Mouse (Mus musculus): ENCODE measurements at regions not wholly inside any gene's neighbourhood (a gene's known extent, or its start where the extent isn't known, plus 50 kb on each side); places are given as distances from the start of the nearest gene placed in this dataset.

GRCm38 (mm10) chr15:62161061-62161460 lies 1238.2 kb upstream of the A1bg start:
- H3K36me3 ChIP-seq (replicated peaks; ENCODE audit: insufficient read depth, low read length) = no peaks in the 10 kb centered on the region
- DNase-seq (no peak), ATAC-seq (no peak)
- peaks cover 43% of the 10 kb centered on the region for H3K4me1 ChIP-seq (ENCODE audit: insufficient read depth)
- no peak for TF ChIP-seq CTCF (IDR thresholded peaks at IDR 0.05; ENCODE audit: low read depth)
- H3K27ac ChIP-seq (ENCODE audit: low read depth) = no peak overlapping the region; the same call in 1 of the 2 replicates
- H3K4me3 ChIP-seq (ENCODE audit: low read depth, low read length) = no peak overlapping the region
- 88% methylated on average over 8 of the region's 8 CpGs for WGBS (ENCODE audit: insufficient replicate concordance)
- H3K9ac ChIP-seq (replicated peaks) = no peak overlapping the region
- no peak overlapping the region for H3K4me2 ChIP-seq (ENCODE audit: low read depth, low read length)
- no peaks in the 10 kb centered on the region for H3K9me3 ChIP-seq (ENCODE audit: low read length)
- H3K27me3 ChIP-seq (ENCODE audit: insufficient read depth, low read length) = no peaks in the 10 kb centered on the region

- Histone ChIP-seq H3K36me3 (replicated peaks; ENCODE audit: insufficient read depth, low read length) (no peaks in the 10 kb centered on the region), H3K9ac (replicated peaks) (peak overlapping the region; percentile 44), H3K9me3 (ENCODE audit: low read length) (no peaks in the 10 kb centered on the region), H3K27ac (ENCODE audit: low read depth) (peak overlapping the region; percentile 79), H3K4me1 (ENCODE audit: insufficient read depth) (peaks cover 38% of the 10 kb centered on the region), H3K4me2 (ENCODE audit: low read depth, low read length) (peak overlapping the region; percentile 49), H3K27me3 (ENCODE audit: insufficient read depth, low read length) (no peaks in the 10 kb centered on the region), H3K4me3 (ENCODE audit: low read depth, low read length) (no peak overlapping the region)
- WGBS (ENCODE audit: insufficient replicate concordance) = 47% methylated on average over 8 of the region's 8 CpGs
- DNase-seq (peak; percentile 53), ATAC-seq (peak; percentile 96)
- TF ChIP-seq EP300 (IDR thresholded peaks at IDR 0.05; ENCODE audit: low read depth) (peak; percentile 98), CTCF (IDR thresholded peaks at IDR 0.05; ENCODE audit: low read depth) (peak; percentile 43; the same call in 1 of the 2 replicates)
These were observed 1236.3 kb upstream of the A1bg start for GRCm38 (mm10) chr15:62158875-62159675.

DNA sequence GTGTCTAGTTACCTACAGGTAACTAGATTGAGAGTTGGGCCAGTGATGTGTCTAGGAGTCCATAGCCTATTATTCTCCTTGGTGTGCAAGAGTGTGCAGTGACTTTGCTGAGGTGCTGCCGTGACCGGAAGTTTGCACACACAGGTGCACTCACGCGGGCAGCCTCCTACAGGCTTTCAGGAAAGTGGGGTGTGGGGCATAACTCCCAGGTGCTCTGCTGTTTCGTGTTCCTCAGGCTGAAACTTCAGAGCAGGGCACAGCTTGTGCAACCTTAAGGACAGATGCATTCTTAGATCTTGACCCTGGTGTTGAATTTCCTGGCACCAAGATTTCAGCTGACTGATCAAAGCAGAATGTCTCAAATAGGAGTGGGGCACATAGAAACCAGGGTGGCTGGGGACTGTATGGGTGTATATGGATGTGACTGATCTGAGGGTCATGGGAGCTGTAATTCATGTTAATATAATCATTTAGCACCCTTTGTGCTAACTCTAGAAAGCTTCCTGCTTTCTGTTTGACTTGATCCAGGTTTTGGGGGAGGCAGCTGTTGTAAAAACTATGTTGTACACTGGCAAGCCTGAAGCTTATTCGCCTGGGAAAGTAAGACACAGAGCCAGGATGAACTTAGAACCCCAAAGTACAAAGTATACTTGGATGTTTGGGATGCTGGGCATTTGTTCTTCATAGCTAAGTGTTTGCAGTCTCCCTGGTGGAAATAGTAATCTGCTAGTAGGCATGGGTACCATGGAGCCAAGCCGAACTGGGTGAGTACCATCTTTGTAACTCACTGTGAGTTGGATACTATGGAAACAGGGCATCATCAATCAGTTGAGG lies 1234.6 kb upstream of the A1bg start:
- Histone ChIP-seq H3K27ac (ENCODE audit: low read depth) (peak overlapping the region; percentile 79; the same call in 1 of the 2 replicates), H3K4me3 (ENCODE audit: low read depth, low read length) (no peak overlapping the region), H3K27me3 (ENCODE audit: insufficient read depth, low read length) (no peaks in the 10 kb centered on the region), H3K9me3 (ENCODE audit: low read length) (no peaks in the 10 kb centered on the region), H3K36me3 (replicated peaks; ENCODE audit: insufficient read depth, low read length) (no peaks in the 10 kb centered on the region), H3K9ac (replicated peaks) (no peak overlapping the region), H3K4me1 (ENCODE audit: insufficient read depth) (peaks cover 33% of the 10 kb centered on the region), H3K4me2 (ENCODE audit: low read depth, low read length) (peak overlapping the region; percentile 49; the same call in 1 of the 2 replicates)
- DNase-seq = no peak
- ATAC-seq = no peak
- 86% methylated on average over 7 of the region's 7 CpGs for WGBS (ENCODE audit: insufficient replicate concordance)
- TF ChIP-seq CTCF (IDR thresholded peaks at IDR 0.05; ENCODE audit: low read depth) = no peak
- TF ChIP-seq EP300 (IDR thresholded peaks at IDR 0.05; ENCODE audit: low read depth) = no peak

GRCm38 (mm10) chr15:62153222-62153621 lies 1230.4 kb upstream of the A1bg start:
- Histone ChIP-seq H3K9me3 (ENCODE audit: low read length) (no peaks in the 10 kb centered on the region), H3K36me3 (replicated peaks; ENCODE audit: insufficient read depth, low read length) (no peaks in the 10 kb centered on the region), H3K9ac (replicated peaks) (no peak overlapping the region), H3K27ac (ENCODE audit: low read depth) (peak overlapping the region; percentile 16; the same call in 1 of the 2 replicates), H3K27me3 (ENCODE audit: insufficient read depth, low read length) (no peaks in the 10 kb centered on the region), H3K4me1 (ENCODE audit: insufficient read depth) (peaks cover 37% of the 10 kb centered on the region), H3K4me2 (ENCODE audit: low read depth, low read length) (no peak overlapping the region), H3K4me3 (ENCODE audit: low read depth, low read length) (no peak overlapping the region)
- DNase-seq = no peak
- 63% methylated on average over 9 of the region's 9 CpGs for WGBS (ENCODE audit: insufficient replicate concordance)
- no peak for ATAC-seq
- no peak for TF ChIP-seq CTCF (IDR thresholded peaks at IDR 0.05; ENCODE audit: low read depth)
- no peak for TF ChIP-seq EP300 (IDR thresholded peaks at IDR 0.05; ENCODE audit: low read depth)

- Histone ChIP-seq H3K36me3 (replicated peaks; ENCODE audit: insufficient read depth, low read length) (no peaks in the 10 kb centered on the region), H3K27ac (ENCODE audit: low read depth) (0 out of 2 replicates have a peak overlapping the region, but pooled peaks have one; percentile 35), H3K4me3 (ENCODE audit: low read depth, low read length) (no peak overlapping the region), H3K9me3 (ENCODE audit: low read length) (no peaks in the 10 kb centered on the region), H3K4me1 (ENCODE audit: insufficient read depth) (peaks cover 31% of the 10 kb centered on the region), H3K9ac (replicated peaks) (no peak overlapping the region), H3K4me2 (ENCODE audit: low read depth, low read length) (no peak overlapping the region), H3K27me3 (ENCODE audit: insufficient read depth, low read length) (no peaks in the 10 kb centered on the region)
- DNase-seq (no peak), ATAC-seq (peak; percentile 46)
- WGBS (ENCODE audit: insufficient replicate concordance) = 59% methylated on average over 2 of the region's 2 CpGs
- TF ChIP-seq EP300 (IDR thresholded peaks at IDR 0.05; ENCODE audit: low read depth) = no peak
- TF ChIP-seq CTCF (IDR thresholded peaks at IDR 0.05; ENCODE audit: low read depth) = no peak
These were observed 1229.3 kb upstream of the A1bg start for GRCm38 (mm10) chr15:62152133-62152532.

DNA sequence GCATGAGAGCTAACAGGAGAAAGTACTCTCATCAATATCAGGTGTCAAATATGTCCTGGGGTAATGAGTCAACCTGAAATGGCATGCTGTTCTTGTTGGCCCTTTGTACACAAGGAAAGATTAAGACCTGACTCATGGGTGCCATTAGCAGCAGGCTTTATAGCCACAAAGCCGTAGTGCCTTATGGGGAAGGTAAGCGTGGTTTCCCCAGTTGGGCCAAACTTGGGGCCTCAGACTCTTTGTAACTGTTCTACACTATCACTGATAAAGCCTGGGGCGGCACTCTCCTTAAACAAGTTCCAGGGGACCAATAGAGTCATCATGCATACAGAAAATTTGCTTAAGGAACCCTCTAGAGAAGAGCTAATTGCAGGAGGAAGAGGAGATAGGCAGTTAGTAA lies 1228.9 kb upstream of the A1bg start:
- Histone ChIP-seq H3K4me1 (ENCODE audit: insufficient read depth) (peaks cover 30% of the 10 kb centered on the region), H3K4me3 (ENCODE audit: low read depth, low read length) (no peak overlapping the region), H3K27ac (ENCODE audit: low read depth) (no peak overlapping the region), H3K36me3 (replicated peaks; ENCODE audit: insufficient read depth, low read length) (no peaks in the 10 kb centered on the region), H3K9me3 (ENCODE audit: low read length) (no peaks in the 10 kb centered on the region), H3K27me3 (ENCODE audit: insufficient read depth, low read length) (no peaks in the 10 kb centered on the region), H3K4me2 (ENCODE audit: low read depth, low read length) (no peak overlapping the region), H3K9ac (replicated peaks) (no peak overlapping the region)
- TF ChIP-seq CTCF (IDR thresholded peaks at IDR 0.05; ENCODE audit: low read depth) (no peak), EP300 (IDR thresholded peaks at IDR 0.05; ENCODE audit: low read depth) (no peak)
- 61% methylated on average over 3 of the region's 3 CpGs for WGBS (ENCODE audit: insufficient replicate concordance)
- DNase-seq = no peak
- no peak for ATAC-seq
